ENCODE assay signal across 23 mouse cellular contexts in genomic region chr16:11785806-11786205, GRCm38 (mm10).
"Had no signal": no experiment of that assay in that cellular context is flagged by ENCODE, and none has a peak within 500 bp of the region (broad histone marks: within the 10 kb centered on the region; RNA-seq: fewer than 3 reads in every experiment).

No protein-coding gene starts in this region.

- H3K9me3 ChIP-seq: heart, embryonic 13.5 days; hindbrain, embryonic 13.5 days; hindbrain, embryonic 15.5 days; kidney, embryonic 15.5 days; limb, embryonic 13.5 days; limb, embryonic 15.5 days; liver, embryonic 12.5 days had no signal

- H3K36me3 ChIP-seq: heart, embryonic 13.5 days; hindbrain, embryonic 13.5 days; hindbrain, embryonic 15.5 days; kidney, embryonic 15.5 days; limb, embryonic 13.5 days; limb, embryonic 15.5 days; liver, embryonic 12.5 days had no signal

- H3K9ac ChIP-seq: heart, embryonic 13.5 days; hindbrain, embryonic 13.5 days; hindbrain, embryonic 15.5 days; kidney, embryonic 15.5 days; limb, embryonic 13.5 days; limb, embryonic 15.5 days; liver, embryonic 12.5 days; liver, embryonic 14.5 days had no signal

- H3K4me3 ChIP-seq: heart, embryonic 13.5 days; hindbrain, embryonic 13.5 days; hindbrain, embryonic 15.5 days; kidney, embryonic 15.5 days; limb, embryonic 13.5 days; limb, embryonic 15.5 days; liver, embryonic 12.5 days had no signal

- H3K4me2 ChIP-seq: heart, embryonic 11.5 days; heart, embryonic 13.5 days; hindbrain, embryonic 13.5 days; hindbrain, embryonic 15.5 days; kidney, embryonic 15.5 days; limb, embryonic 13.5 days; limb, embryonic 15.5 days; liver, embryonic 12.5 days had no signal

- ATAC-seq: hindbrain, postnatal 0 days; intestine, embryonic 16.5 days; liver, embryonic 12.5 days had no signal

- H3K27me3 ChIP-seq: heart, embryonic 13.5 days; hindbrain, embryonic 13.5 days; hindbrain, embryonic 15.5 days; kidney, embryonic 15.5 days; limb, embryonic 13.5 days; limb, embryonic 15.5 days; liver, embryonic 12.5 days had no signal

- H3K4me1 ChIP-seq: hindbrain, embryonic 13.5 days; hindbrain, embryonic 15.5 days; kidney, embryonic 15.5 days had no signal

- DNase-seq: gastrocnemius, postnatal 14 days; gastrocnemius, postnatal 36 days; heart, adult 18-20 months; kidney, adult 11 months; kidney, adult 2 months; kidney, adult 9 months; kidney, postnatal 14 days; kidney, postnatal 36 days; layer of hippocampus, adult 9-11 months; layer of hippocampus, postnatal 36 days; left cerebral cortex, postnatal 4 days had no signal

- H3K27ac ChIP-seq: heart, embryonic 13.5 days; hindbrain, embryonic 13.5 days; hindbrain, embryonic 15.5 days; hindbrain, postnatal 0 days; kidney, embryonic 15.5 days; kidney, postnatal 0 days; limb, embryonic 13.5 days; limb, embryonic 15.5 days; liver, embryonic 12.5 days; liver, embryonic 14.5 days had no signal
